Mouse (Mus musculus): Measurements from ENCODE around the gene Olfr1423.
"Not testable (repeated sequence)": the region's sequence is repeated elsewhere in the genome, so short reads cannot be mapped to it uniquely, and the experiment has no call there.

Olfr1423 gene

DNA sequence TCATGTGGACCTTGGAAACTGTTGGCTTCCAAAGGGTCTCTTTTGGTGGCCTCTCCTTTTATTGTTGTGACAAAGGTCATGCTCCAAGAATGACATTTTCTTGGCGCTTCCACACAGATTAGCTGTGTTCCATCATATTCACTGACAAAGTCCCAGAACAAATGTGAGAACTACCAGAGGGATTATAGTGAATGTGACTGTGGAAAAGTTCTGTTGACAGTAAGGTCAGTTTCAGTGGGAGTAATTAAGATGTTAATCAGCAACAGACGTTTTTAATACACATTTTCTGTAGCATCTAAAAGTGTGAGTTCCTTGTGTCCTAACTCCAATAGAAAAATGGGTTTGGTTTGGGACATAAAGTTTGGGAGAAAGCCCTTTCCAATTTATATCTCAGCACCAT, at the start of gene Olfr1423:
Gene Olfr1423, minus strand, starts transcription at position 101 of the 400 bp plus-strand sequence.
- no peak for DNase-seq (ENCODE audit: low spot score)

DNA sequence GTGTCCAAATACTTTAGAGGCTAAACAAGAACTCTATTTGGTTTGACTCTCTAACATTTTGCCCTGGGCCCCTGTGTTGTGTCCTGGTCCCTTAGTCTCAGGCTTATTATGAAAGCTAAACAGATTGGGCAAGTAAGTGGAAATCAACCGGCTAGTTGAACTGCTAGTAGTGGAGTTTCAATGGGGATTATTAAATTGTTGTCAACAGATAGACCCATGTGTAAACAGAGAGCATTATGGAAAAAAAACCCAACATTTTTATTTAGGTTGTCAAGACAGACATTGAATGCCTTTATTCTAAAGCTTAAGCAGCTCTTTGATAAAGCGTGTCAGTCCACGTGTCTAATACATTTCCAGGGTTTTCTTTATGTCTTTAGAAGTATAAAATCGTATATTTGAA, 36.5 kb upstream of the Olfr1423 start, which contains the start of gene Olfr1425:
Gene Olfr1425, minus strand, starts transcription at position 101 of the 400 bp plus-strand sequence.
- DNase-seq (ENCODE audit: low spot score): not testable (repeated sequence)

- DNase-seq (ENCODE audit: low spot score): not testable (repeated sequence)
Measured at GRCm38 (mm10) chr19:12069546-12069945, 28.4 kb upstream of the Olfr1423 start.

DNA sequence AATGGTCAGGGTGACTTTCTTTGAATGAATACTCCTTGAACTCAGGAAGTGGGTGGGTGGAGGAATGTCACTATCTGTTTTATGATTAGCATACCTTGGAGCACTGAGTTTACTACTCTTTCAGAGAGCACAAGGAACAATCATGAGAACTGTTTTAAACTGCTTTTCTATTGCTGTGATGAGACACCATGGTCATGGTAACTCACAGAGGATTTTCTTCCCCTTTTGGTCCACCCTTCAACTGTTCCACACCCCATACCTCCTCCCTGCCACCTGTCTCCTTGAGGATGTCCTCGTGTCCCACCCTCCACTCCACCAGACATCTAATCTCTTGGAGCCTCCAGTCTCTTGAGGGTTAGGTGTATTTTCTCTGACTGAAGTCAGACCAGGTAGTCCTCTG, 26.7 kb upstream of the Olfr1423 start:
- not testable (repeated sequence) for DNase-seq (ENCODE audit: low spot score)

- DNase-seq (ENCODE audit: low spot score): not testable (repeated sequence)
Measured at GRCm38 (mm10) chr19:12062582-12062981, 21.5 kb upstream of the Olfr1423 start, which contains the start of gene Olfr1424. Gene Olfr1424, minus strand, starts transcription at chr19:12062682.

GRCm38 (mm10) chr19:12043163-12043562, 2.0 kb upstream of the Olfr1423 start:
- no peak for DNase-seq (ENCODE audit: low spot score)

DNA sequence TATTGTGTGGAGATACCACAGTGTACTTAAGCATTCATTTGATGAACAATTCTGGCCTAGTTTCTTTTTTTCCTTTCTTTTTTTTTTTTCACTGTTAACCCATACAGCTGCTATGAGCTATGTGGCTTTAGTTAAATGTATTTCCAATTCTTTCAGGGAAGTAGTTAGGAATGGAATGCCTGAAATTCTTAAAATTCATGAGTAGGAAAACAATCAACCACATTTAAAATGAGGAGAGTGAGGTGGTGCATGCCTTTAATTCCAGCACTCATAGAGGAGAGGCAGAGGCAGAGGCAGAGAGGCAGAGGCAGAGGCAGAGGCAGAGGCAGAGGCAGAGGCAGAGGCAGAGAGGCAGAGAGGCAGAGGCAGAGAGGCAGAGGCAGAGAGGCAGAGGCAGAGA, 3.4 kb downstream of the Olfr1423 start:
- no peak for DNase-seq (ENCODE audit: low spot score)

- DNase-seq (ENCODE audit: low spot score): no peak
Measured at GRCm38 (mm10) chr19:12026606-12027005, 14.5 kb downstream of the Olfr1423 start.

GRCm38 (mm10) chr19:12025333-12025732, 15.8 kb downstream of the Olfr1423 start:
- no peak for DNase-seq (ENCODE audit: low spot score)

- DNase-seq (ENCODE audit: low spot score): no peak
Measured at GRCm38 (mm10) chr19:12024149-12024548, 17.0 kb downstream of the Olfr1423 start.

DNA sequence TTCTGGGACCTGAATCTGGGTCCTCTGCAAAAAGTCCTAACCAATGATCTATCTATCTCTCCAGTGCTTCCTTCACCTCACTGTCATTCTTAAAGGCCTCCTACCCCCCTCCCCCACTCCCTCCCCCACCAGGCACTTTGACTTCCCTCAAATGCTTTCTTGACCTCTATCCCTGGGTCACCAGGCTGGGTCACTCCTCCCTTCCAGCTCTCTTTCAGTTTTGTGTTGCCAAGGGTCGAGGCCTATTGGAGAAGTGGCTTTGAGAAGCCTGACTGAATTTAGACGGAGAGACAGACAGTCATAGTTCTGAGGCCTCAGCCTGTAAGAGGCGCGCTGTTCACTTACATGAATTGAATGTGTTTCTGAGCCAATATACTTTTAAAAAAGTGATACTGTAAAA, 24.9 kb downstream of the Olfr1423 start:
- no peak for DNase-seq (ENCODE audit: low spot score)

- DNase-seq (ENCODE audit: low spot score): no peak
Measured at GRCm38 (mm10) chr19:12015708-12016107, 25.4 kb downstream of the Olfr1423 start.

DNA sequence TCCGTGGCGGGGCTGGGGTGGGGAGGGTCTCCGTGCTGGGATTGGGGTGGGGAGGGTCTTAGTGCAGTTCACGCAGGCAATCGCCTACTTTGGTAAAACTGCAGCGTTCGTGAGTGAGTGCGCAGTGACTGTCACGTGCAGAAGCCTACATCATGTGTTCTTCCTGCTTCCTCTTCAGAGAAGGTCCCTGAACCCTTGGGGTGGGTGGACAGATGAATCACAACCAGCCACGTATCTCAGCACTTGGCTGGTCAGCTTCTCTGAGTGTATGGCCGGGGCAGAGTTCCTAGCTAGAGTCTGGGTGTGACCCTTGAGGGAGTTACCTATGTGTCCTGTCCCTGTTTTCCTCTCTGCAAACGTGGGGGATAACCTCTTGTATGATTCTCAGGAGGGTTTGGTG, 27.9 kb downstream of the Olfr1423 start:
- DNase-seq (ENCODE audit: low spot score): peak; percentile 54

- DNase-seq (ENCODE audit: low spot score): no peak
Measured at GRCm38 (mm10) chr19:12012615-12013014, 28.5 kb downstream of the Olfr1423 start.

GRCm38 (mm10) chr19:12011560-12012556, 29.3 kb downstream of the Olfr1423 start:
- peak; percentile 93 for DNase-seq (ENCODE audit: low spot score)

- peak; percentile 77 for DNase-seq (ENCODE audit: low spot score)
Measured at GRCm38 (mm10) chr19:12010916-12011559, 30.1 kb downstream of the Olfr1423 start.

DNA sequence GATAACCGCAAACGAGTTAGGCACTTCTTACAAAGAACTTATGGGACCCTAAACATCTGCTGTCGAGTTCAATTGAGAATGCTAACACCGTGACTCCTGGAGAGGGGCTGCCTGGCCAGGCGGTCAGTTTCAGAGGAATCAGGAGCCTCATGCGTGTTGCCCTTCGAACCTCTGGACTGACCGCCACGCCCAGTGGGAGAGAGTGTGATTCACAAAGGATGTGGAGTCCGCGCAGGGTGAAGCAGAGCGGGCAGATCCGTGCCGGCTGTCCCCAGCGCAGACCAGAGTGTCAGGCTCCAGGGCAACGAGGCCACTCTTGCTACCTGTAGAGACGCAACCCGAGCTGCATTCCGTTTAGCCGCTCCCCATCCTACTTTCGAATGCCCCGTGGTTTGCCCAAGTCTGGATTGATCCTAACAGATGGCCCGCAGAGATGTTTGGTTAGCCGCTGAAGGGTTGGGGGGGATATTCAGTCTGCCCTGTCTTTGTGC, 30.8 kb downstream of the Olfr1423 start:
- DNase-seq (ENCODE audit: low spot score): peak; percentile 80

DNA sequence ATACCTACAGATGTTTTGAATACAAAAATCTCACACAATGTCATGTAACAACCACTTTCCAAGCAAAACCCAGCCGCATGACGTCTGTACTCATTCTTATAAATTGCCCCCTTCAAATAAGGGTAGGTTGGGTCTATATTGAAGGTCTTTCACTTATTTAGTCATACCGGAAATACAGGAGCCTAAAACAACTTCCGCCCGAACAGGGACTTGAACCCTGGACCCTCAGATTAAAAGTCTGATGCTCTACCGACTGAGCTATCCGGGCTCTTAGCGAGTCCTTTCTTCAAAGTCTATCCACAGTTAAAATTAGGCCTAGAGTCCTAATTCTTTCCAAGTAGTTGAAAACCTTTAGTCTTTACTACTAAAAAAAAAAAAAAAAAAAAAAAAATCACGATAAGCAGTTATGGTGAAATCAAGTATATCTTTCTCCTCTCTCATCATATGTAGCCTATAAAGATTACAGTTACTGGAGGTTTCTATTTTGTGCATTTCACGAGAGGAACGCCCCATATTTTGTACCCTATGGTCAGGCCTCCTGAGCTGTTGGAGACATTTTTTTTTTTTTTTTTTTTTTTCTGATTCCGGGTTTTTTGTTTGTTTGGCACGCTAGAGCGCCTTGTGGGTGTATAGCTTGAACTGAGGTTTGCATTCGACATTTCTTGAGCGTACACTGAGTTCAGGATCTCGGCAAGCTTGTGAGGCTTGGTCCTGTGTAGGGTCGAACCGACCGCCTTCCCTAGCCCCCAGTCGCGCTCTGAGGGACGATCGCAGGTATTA, 31.4 kb downstream of the Olfr1423 start:
- DNase-seq (ENCODE audit: low spot score): peak; percentile 68

DNA sequence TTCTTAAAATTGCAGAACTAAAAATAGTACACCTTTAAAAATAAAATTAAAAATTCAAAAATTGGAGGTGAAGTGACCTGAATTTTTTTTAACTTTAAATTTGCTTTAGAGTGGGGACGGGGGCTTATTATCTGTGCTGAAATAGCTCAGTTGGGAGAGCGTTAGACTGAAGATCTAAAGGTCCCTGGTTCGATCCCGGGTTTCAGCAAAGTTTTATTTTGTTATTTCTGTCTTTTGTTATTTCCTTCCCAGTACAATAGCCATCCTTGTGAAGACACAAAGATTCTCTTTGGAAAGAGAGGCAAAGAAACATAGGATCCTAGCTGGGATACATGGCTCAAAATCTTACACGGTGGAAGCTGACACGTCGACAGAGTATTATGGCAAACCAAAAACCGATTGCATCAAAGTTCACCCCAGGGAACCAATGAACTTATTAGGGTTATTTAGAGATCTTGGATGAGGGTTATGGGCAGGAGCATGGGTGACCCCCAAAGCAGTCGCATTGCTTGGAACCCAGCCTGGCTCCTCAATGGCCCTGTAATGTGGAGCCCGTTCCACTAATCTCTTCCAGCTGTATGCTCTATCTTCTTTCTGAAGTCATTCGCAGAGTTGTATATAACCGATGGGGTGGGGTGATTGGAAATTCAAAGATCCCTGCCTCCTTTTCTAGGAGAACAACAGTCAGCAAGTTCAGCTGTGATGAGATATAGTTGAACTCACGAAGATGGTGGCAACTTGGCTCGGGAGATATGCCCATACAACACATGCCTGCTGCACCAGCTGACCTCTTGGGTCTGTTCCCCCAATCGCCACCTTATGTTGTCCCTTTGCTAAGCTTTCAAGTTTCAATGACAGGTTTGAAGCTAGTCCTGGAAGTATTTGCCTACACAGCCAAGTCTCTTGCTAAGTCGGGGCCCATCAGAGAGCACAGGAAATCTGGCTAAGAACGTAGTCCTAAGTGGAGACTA, 32.4 kb downstream of the Olfr1423 start:
- DNase-seq (ENCODE audit: low spot score): no peak

- peak; percentile 70 for DNase-seq (ENCODE audit: low spot score)
Measured at GRCm38 (mm10) chr19:12007105-12007931, 33.8 kb downstream of the Olfr1423 start.

All from testis, postnatal 10 days (tissue).